Mouse (Mus musculus) CD8-positive naive resting alpha-beta T cell, adult 57 days (primary cell): ENCODE data around the gene Mad1l1. TPM values are rescaled to one million over a fixed set of nuclear protein-coding genes. Genes with fewer than 3 reads are reported as not detected.

Experiments used
- total RNA-seq: library from RNA; stranded (reverse); gene quantifications from one replicate; pipeline ENCODE4 v1.2.4, GENCODE M21; 2023

Gene Mad1l1
- 34.8 TPM for total RNA-seq

DNA sequence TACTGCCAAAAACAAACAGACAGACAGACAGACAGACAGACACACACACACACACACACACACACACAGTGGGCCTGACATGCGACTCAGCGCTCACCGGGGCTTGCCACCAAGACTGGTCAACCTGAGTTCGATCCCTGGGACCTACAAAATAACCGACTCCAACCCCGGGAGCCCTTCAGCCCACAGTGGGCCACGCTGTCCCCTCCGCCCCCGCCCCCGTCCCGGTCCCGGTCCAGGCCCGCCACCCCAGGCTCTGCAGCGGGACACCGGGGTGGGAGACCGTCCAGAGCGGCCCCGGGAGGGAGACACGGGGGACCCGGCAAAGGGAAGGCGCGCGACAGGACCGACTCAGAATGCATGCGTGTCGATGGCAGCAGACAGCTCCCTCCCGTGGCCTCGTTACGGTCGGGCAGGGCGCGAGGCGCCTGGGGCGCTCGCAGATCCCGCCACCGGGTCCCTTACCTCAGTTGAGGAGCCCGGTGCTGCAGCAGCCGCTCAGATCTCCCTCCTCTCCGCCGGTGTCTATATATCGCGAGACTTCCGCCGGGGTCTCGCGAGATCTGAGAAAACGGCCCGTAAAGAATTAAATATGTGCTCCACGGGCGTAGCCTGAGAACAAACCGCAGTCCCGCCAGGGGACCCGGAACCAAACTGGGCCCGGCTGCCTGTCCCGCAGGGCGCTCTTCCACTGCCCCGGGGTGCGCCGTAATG lies at the start of gene Mad1l1, which contains the start of gene Nudt1:
TSS of gene Mad1l1 (minus strand) at position 511 of the 714 bp plus-strand sequence.
TSS of gene Nudt1 (plus strand) at position 615 of the 714 bp plus-strand sequence.

DNA sequence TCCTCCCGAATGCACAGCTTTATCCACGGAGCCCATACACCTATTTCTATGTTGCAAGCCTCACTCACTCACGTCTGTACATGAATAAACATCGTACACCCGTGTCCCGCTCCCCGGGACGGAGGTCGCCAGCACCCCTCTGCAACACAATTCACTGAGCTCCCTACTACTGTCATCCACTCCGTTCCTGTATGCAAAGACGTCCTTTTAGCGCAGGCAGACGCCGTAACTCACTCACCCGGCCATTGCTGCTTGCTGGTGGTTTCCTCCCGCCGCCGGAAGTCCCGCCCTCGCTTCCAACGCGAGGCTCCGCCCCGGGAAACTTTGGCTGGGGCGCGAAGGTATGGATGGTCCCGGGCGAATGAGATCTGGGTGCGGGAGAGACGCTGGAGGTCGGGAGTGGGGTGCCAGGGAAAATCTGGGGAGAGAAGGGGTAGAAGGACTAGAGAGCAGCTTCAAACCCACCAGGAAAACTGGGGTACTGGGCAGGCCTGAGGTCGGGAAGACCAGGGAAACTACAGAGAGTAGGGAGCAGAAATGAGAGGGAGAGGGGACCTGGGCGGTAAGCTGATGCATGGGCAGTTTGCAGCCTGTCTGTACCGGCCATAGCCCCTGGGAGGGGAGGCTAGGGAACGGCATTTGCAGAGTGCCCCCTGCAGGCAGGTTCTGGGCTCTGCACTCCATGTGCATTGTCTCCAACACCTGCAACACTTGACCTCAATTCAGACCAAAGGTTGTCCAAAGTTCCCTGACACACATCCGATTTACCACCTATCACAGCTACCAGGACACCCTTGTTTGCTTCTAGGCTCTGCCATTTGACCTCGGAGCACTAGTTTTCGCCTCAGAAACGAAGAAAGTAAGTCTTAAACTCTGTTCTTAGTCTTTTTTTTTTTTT lies 10.5 kb upstream of the Mad1l1 start, which contains the start of gene Mrm2:
TSS of gene Mrm2 (minus strand) at position 284 of the 898 bp plus-strand sequence.

Other genes with a start within 250 kb of the Mad1l1 start
- 7.9 TPM for gene Nudt1, start 104 bp upstream of the Mad1l1 start, total RNA-seq
- gene Mrm2, start 10.3 kb upstream of the Mad1l1 start, total RNA-seq = 5.8 TPM
- gene Snx8, start 67.7 kb upstream of the Mad1l1 start, total RNA-seq = 16.3 TPM
- 112 TPM for gene Eif3b, start 97.8 kb upstream of the Mad1l1 start, total RNA-seq
- gene Gm4869, start 124.1 kb upstream of the Mad1l1 start, total RNA-seq = not detected
- 13.0 TPM for gene Chst12, start 184.0 kb upstream of the Mad1l1 start, total RNA-seq
- 1.9 TPM for gene Grifin, start 243.5 kb upstream of the Mad1l1 start, total RNA-seq